Mouse (Mus musculus) thymus, adult 2 months (tissue): Measurements from ENCODE around the gene Rplp2. TPM values are rescaled to one million over a fixed set of nuclear protein-coding genes. Genes with fewer than 3 reads are reported as not detected.

ENCODE experiments used
- DNase-seq: peaks from one replicate; pipeline ENCODE4 v3.0.0; 2021
- H3K27ac ChIP-seq: fragments of 200-500 bp; 2 replicates; pipeline ENCODE4 v1.5.1; 2012; ENCODE audit warnings: low read length, control low read depth; ENCODE audit not compliant: control insufficient read depth, insufficient read depth
- H3K27me3 ChIP-seq: fragments of 200-500 bp; 2 replicates; pipeline ENCODE4 v1.6.1; 2012; ENCODE audit warnings: mild to moderate bottlenecking, low read length, moderate library complexity, mixed read lengths; ENCODE audit not compliant: control insufficient read depth, insufficient read depth
- H3K36me3 ChIP-seq: fragments of 200-500 bp; 2 replicates; pipeline ENCODE4 v1.6.1; 2012; ENCODE audit warnings: mild to moderate bottlenecking, low read length, moderate library complexity; ENCODE audit not compliant: control insufficient read depth, insufficient read depth
- H3K4me1 ChIP-seq: fragments of 200-500 bp; replicated peaks from 2 replicates; pipeline ENCODE4 v1.6.1; 2012; ENCODE audit warnings: low read length; ENCODE audit not compliant: control insufficient read depth, insufficient read depth
- H3K4me3 ChIP-seq: fragments of 200-500 bp; 2 replicates; pipeline ENCODE4 v1.5.1; 2012; ENCODE audit warnings: mild to moderate bottlenecking, low read length, control low read depth, moderate library complexity; ENCODE audit not compliant: control insufficient read depth, insufficient read depth
- CTCF ChIP-seq: fragments of 200-500 bp; IDR thresholded peaks from 2 replicates; pipeline ENCODE4 v1.5.1; 2012; ENCODE audit warnings: mild to moderate bottlenecking, control low read depth, low read length, moderate library complexity, borderline replicate concordance; ENCODE audit not compliant: control insufficient read depth, poor library complexity, insufficient read depth; ENCODE audit errors: extremely low read depth
- POLR2A ChIP-seq: fragments of 200-500 bp; IDR thresholded peaks from 2 replicates; pipeline ENCODE4 v1.6.1; 2012; ENCODE audit warnings: mild to moderate bottlenecking, low read length, control low read depth, moderate library complexity; ENCODE audit not compliant: control insufficient read depth, poor library complexity, insufficient read depth; ENCODE audit errors: extremely low read depth
- WGBS: fragments of 180-500 bp; shearing (Covaris S2); methylation state at CpG from one replicate; pipeline ENCODE4 v1.1.7; 2018; 5-methylcytosine and 5-hydroxymethylcytosine counted together
- polyA plus RNA-seq: library from polyadenylated mRNA; depleted of rRNA; stranded (reverse); fragments of >200 nt; gene quantifications from 2 replicates; pipeline ENCODE4 v1.2.3, GENCODE M21; 2012

The Rplp2 gene
- polyA plus RNA-seq, 1 experiment: 750 TPM

DNA sequence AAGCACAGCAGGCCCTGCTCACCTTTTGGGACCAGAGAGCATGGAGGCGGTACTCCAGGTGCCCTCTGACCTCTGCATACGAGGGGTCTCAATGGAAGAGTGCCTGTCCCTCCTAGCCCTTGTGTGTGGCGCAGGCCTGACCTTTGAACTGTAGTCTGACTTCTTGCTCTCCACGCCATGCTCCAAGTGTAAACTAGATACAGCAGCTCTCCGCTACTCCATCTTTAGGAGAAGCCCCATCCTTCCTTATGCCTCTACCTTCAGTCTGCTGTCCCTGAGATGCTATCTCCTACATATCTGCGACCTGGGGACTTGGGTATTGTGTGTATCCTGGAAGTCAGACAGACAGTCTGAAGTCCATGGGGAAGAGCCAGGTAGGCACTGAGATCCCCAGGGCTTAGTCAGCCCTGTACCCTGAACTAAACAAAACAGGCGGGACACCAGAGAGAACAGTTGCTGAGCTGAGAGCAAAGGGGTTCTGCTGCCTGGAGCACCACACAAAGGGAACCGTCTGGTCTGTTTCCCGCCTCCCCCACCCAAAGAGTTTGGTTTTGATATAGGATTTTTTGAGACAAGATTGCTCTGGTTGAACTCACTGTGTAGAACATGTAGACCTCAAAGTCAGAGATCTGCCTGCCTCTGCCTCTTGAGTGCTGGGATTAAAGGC is 11.2 kb upstream of the Rplp2 start:
- DNase-seq: no peak
- no peak overlapping the region for H3K27ac ChIP-seq
- no peaks in the 10 kb centered on the region for H3K36me3 ChIP-seq
- no peaks in the 10 kb centered on the region for H3K27me3 ChIP-seq
- TF ChIP-seq CTCF: no peak
- no peak for TF ChIP-seq POLR2A
- WGBS: 87% methylated on average over 9 of the region's 9 CpGs
- H3K4me1 ChIP-seq: peaks cover 32% of the 10 kb centered on the region
- no peak overlapping the region for H3K4me3 ChIP-seq

DNA sequence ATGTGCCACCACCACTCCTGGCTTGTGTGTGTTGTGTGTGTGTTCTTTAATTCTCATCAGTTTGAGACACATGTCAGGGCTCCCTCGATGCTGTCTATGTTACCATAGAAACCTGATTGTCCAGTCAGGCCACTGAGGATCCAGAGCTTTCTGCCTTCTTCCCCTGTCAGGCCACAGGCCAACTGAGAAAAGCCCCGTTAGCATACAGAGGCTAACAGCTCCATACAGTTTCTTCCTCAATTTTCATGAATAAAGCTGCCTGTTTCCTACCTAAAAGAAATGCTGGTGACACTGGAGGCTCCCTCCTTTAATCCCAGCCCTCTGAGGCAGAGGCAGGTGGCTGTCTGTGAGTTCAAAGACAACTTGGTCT is 10.7 kb upstream of the Rplp2 start:
- no peak for DNase-seq
- TF ChIP-seq CTCF (no peak), POLR2A (no peak)
- Histone ChIP-seq H3K4me3 (no peak overlapping the region), H3K27me3 (no peaks in the 10 kb centered on the region), H3K36me3 (no peaks in the 10 kb centered on the region), H3K4me1 (peaks cover 32% of the 10 kb centered on the region), H3K27ac (no peak overlapping the region)
- 46% methylated on average over 2 of the region's 2 CpGs for WGBS

DNA sequence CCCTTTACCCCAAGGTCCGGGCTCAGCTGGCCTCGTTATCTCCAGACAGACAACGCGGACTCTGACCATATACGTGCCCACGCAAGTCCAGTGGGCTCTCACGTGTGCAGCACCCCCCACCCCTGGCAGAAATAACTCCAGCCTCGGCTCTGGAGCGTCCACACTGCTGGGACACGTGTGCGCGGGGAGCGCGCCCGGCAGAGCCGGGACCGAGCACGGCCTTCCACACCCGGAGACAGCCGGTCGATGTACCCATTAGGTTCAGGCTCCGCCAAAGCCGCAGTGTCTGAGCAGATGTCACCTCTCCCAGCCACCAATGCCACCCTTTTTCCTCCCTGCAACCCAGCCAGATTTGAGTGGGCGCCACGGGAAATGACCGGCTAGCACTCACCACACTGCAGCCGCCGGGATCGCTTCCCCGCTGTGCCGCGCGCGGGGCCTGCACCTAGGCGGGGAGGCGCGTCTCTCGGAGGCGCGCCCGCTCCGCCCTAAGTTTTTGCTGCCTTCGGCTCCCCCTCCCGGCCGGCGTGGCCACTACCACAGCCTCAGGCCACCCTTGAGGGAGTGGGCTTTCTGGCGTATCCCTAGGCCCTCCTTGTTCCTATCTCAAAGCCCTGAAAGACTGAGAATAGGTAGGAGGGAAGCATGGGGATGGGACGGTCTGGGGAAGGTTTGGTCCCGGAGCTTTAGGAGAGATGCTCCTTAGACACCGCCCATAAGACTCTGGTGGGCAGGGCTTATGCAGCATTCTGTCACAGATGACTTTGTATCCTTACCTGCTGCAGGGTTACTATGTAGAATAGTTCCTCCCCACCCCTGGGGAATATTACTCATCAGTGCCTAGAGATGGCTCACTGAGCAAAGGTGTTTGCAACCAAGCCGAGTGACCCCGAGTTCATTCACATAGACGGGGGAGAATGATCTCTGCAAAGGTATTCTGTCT is 9.7 kb upstream of the Rplp2 start, which contains the start of gene Slc25a22:
Gene Slc25a22, minus strand, starts transcription at position 715 of the 943 bp plus-strand sequence.
- WGBS: 8% methylated on average over 53 of the region's 53 CpGs
- no peak within 1 kb of the TSS for H3K27ac ChIP-seq
- TF ChIP-seq POLR2A: peak; percentile 56; the same call in 1 of the 2 replicates
- peak; percentile 86 for TF ChIP-seq CTCF
- no peaks in the 10 kb centered on the region for H3K27me3 ChIP-seq
- DNase-seq: peak; percentile 89
- H3K4me3 ChIP-seq: peak within 1 kb of the TSS; percentile 83
- H3K4me1 ChIP-seq: peaks cover 36% of the 10 kb centered on the region
- H3K36me3 ChIP-seq: no peaks in the 10 kb centered on the region

DNA sequence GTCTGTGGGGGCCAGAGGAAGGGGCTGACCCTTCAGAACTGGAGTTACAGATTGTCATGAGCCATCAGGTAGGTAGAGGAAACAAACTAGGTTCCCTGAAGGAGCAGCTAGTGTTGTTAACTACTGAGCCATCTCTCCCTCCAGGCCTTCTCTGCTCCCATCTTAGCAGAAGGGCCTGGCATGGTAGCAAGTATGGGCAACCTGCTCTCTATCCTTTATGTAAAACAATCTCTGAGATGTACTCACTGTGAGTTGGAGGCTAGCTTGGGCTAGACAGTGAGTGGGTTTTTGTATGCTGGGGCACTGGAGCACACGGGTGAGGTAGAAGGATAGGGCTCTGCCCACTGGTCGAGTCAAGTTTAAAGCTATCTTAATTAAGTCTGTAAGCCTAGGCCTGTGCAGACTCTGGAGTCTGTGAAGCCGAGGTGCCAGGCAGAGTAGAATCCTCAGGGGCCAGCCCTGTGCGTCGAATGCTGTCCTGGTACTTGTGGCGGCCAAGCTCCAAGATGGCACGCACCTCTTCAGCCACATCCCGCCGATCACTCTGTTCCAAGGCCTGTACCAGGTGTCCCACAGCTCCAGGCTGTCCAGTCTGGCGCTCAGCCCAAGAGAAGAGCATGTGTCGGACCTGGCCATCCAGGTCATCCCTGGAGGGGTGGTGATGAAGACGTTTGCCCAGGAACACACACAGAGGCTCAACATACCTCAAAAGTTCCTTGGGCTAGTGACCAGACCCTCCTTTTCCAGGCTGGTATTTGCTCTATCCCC is 8.8 kb upstream of the Rplp2 start:
- no peak for TF ChIP-seq POLR2A
- TF ChIP-seq CTCF: no peak
- Histone ChIP-seq H3K27ac (no peak overlapping the region), H3K27me3 (no peaks in the 10 kb centered on the region), H3K4me3 (no peak overlapping the region), H3K4me1 (peaks cover 46% of the 10 kb centered on the region), H3K36me3 (no peaks in the 10 kb centered on the region)
- no peak for DNase-seq
- WGBS: 98% methylated on average over 12 of the region's 12 CpGs

DNA sequence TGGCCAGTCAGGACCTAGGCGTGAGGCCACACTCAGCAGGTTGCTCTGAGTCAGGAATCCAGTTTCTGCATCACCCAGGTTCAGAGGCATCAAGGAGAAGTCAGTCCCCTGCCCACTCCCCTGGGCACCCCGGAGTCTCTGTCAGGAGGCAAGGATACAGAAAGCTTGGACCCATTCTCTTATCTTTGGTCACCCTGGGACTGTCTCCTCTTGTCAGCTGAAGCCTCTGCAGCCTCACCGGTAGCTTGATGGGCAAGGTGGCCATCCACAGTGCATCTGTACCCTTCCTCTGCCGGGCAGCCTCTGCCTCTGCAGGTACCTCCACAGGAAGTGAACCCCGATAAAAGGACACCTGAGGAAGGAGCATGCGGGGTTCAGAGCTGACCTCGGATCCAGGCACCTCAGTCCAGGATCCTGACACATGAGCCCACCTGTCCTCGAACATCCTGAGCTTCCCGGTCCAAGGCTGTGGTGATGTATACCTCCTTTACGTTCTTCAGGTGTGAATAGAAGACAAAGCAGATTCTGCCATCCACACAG is 8.0 kb upstream of the Rplp2 start:
- H3K36me3 ChIP-seq: no peaks in the 10 kb centered on the region
- TF ChIP-seq CTCF (no peak), POLR2A (no peak)
- H3K27me3 ChIP-seq: no peaks in the 10 kb centered on the region
- no peak overlapping the region for H3K27ac ChIP-seq
- WGBS: 98% methylated on average over 10 of the region's 10 CpGs
- no peak overlapping the region for H3K4me3 ChIP-seq
- peaks cover 44% of the 10 kb centered on the region for H3K4me1 ChIP-seq
- no peak for DNase-seq

DNA sequence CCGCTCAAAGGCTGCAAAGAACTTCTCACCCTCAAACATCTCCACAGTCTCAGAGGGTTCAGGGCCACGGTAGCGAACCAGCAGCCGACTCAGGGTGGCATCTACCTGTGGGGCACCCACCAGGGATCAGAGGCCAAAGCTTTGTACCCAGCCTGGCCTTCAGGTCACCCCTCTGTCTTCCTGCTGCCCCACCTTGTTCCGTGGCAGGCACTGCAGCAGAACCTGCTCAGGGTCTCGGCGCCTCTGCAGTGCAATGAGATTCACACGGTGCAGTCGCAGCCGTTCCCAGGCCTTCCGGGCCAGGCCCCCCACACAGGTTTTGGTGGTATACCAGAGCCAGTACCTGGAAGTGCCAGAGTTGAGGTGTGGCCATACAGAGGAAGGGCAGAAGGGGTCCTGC is 7.4 kb upstream of the Rplp2 start:
- DNase-seq: no peak
- H3K27ac ChIP-seq: no peak overlapping the region
- peaks cover 38% of the 10 kb centered on the region for H3K4me1 ChIP-seq
- no peaks in the 10 kb centered on the region for H3K27me3 ChIP-seq
- H3K36me3 ChIP-seq: no peaks in the 10 kb centered on the region
- H3K4me3 ChIP-seq: no peak overlapping the region
- WGBS: 98% methylated on average over 11 of the region's 11 CpGs
- TF ChIP-seq CTCF (no peak), POLR2A (no peak)
